Mouse (Mus musculus): Measurements from ENCODE around the gene Spc25.

GRCm38 (mm10) chr2:69209684-69210083, 3.7 kb upstream of the Spc25 start:
- TF ChIP-seq EP300 (IDR thresholded peaks at IDR 0.05; ENCODE audit: low read depth) (no peak), CTCF (IDR thresholded peaks at IDR 0.05; ENCODE audit: low read depth) (no peak)

Measured in liver, postnatal 0 days (tissue).